Mouse (Mus musculus): ENCODE measurements around the gene Tmem121b. TPM values are rescaled to one million over a fixed set of nuclear protein-coding genes. Genes with fewer than 3 reads are reported as not detected.
A peak's percentile ranks its signal among the peaks of the same experiment; 100 is the strongest.

Gene Tmem121b
- total and polyA plus RNA-seq, 2 experiments from 2014 or later, result 2.5 to 30.5 TPM

GRCm38 (mm10) chr6:120463086-120463871 is 30.3 kb downstream of the Tmem121b start, which contains the start of gene Il17ra:
Gene Il17ra, plus strand, starts transcription at chr6:120463247.
- Histone ChIP-seq H3K27me3 (ENCODE audit: insufficient read depth, low read length) (peaks cover 15% of the 10 kb centered on the region), H3K9me3 (ENCODE audit: low read length) (no peaks in the 10 kb centered on the region), H3K36me3 (ENCODE audit: insufficient read depth, low read length) (no peaks in the 10 kb centered on the region), H3K4me2 (ENCODE audit: low read depth, low read length, poor library complexity, severe bottlenecking) (peak within 1 kb of the TSS; percentile 49), H3K4me3 (ENCODE audit: low read depth, low read length) (peak within 1 kb of the TSS; percentile 43), H3K27ac (ENCODE audit: low read depth, low read length) (no peak within 1 kb of the TSS), H3K4me1 (ENCODE audit: insufficient read depth, low read length) (no peaks in the 10 kb centered on the region), H3K9ac (replicated peaks; ENCODE audit: low read length, poor library complexity, severe bottlenecking) (0 out of 2 replicates have a peak within 1 kb of the TSS, but pooled peaks have one; percentile 33)
- DNase-seq (ENCODE audit: low spot score), result peak; percentile 45
- ATAC-seq (ENCODE audit: low FRiP score), result peak; percentile 68
- under 1% methylated on average over 81 of the region's 90 CpGs for WGBS
- no peak for TF ChIP-seq CTCF (IDR thresholded peaks at IDR 0.05)

- no peak for TF ChIP-seq CTCF (IDR thresholded peaks at IDR 0.05)
- Histone ChIP-seq H3K9ac (replicated peaks; ENCODE audit: low read length, poor library complexity, severe bottlenecking) (no peak overlapping the region), H3K4me3 (ENCODE audit: low read depth, low read length) (no peak overlapping the region), H3K27ac (ENCODE audit: low read depth, low read length) (no peak overlapping the region), H3K27me3 (ENCODE audit: insufficient read depth, low read length) (peaks cover 15% of the 10 kb centered on the region), H3K36me3 (ENCODE audit: insufficient read depth, low read length) (no peaks in the 10 kb centered on the region), H3K9me3 (ENCODE audit: low read length) (no peaks in the 10 kb centered on the region), H3K4me2 (ENCODE audit: low read depth, low read length, poor library complexity, severe bottlenecking) (no peak overlapping the region), H3K4me1 (ENCODE audit: insufficient read depth, low read length) (no peaks in the 10 kb centered on the region)
- 59% methylated on average over 6 of the region's 6 CpGs for WGBS
- DNase-seq (ENCODE audit: low spot score) (no peak), ATAC-seq (ENCODE audit: low FRiP score) (no peak)
Observed at GRCm38 (mm10) chr6:120462251-120462650, 31.4 kb downstream of the Tmem121b start.

GRCm38 (mm10) chr6:120461217-120461616 is 32.4 kb downstream of the Tmem121b start:
- Histone ChIP-seq H3K9ac (replicated peaks; ENCODE audit: low read length, poor library complexity, severe bottlenecking) (no peak overlapping the region), H3K4me2 (ENCODE audit: low read depth, low read length, poor library complexity, severe bottlenecking) (no peak overlapping the region), H3K27ac (ENCODE audit: low read depth, low read length) (no peak overlapping the region), H3K4me3 (ENCODE audit: low read depth, low read length) (no peak overlapping the region), H3K4me1 (ENCODE audit: insufficient read depth, low read length) (no peaks in the 10 kb centered on the region), H3K36me3 (ENCODE audit: insufficient read depth, low read length) (no peaks in the 10 kb centered on the region), H3K27me3 (ENCODE audit: insufficient read depth, low read length) (peaks cover 15% of the 10 kb centered on the region), H3K9me3 (ENCODE audit: low read length) (no peaks in the 10 kb centered on the region)
- ATAC-seq (ENCODE audit: low FRiP score) (no peak), DNase-seq (ENCODE audit: low spot score) (no peak)
- WGBS, result 69% methylated on average over 15 of the region's 15 CpGs
- TF ChIP-seq CTCF (IDR thresholded peaks at IDR 0.05), result no peak

- 94% methylated on average over 5 of the region's 5 CpGs for WGBS
- no peak for ATAC-seq (ENCODE audit: low FRiP score)
- TF ChIP-seq CTCF (IDR thresholded peaks at IDR 0.05), result no peak
Observed at GRCm38 (mm10) chr6:120457751-120458150, 35.9 kb downstream of the Tmem121b start.

GRCm38 (mm10) chr6:120457074-120457473 is 36.5 kb downstream of the Tmem121b start:
- H3K27ac ChIP-seq (ENCODE audit: low read depth, low read length), result no peak overlapping the region
- peaks cover 11% of the 10 kb centered on the region for H3K27me3 ChIP-seq (ENCODE audit: insufficient read depth, low read length)
- H3K4me2 ChIP-seq (ENCODE audit: low read depth, low read length, poor library complexity, severe bottlenecking), result no peak overlapping the region
- 68% methylated on average over 7 of the region's 7 CpGs for WGBS
- no peaks in the 10 kb centered on the region for H3K36me3 ChIP-seq (ENCODE audit: insufficient read depth, low read length)
- no peaks in the 10 kb centered on the region for H3K9me3 ChIP-seq (ENCODE audit: low read length)
- H3K4me1 ChIP-seq (ENCODE audit: insufficient read depth, low read length), result no peaks in the 10 kb centered on the region
- TF ChIP-seq CTCF (IDR thresholded peaks at IDR 0.05), result peak; percentile 50
- DNase-seq (ENCODE audit: low spot score) (no peak), ATAC-seq (ENCODE audit: low FRiP score) (no peak)
- no peak overlapping the region for H3K9ac ChIP-seq (replicated peaks; ENCODE audit: low read length, poor library complexity, severe bottlenecking)
- H3K4me3 ChIP-seq (ENCODE audit: low read depth, low read length), result no peak overlapping the region

More at GRCm38 (mm10) chr6:120457751-120458150, 35.9 kb downstream of the Tmem121b start:
- H3K36me3 ChIP-seq (ENCODE audit: insufficient read depth, low read length), result no peaks in the 10 kb centered on the region
- H3K9ac ChIP-seq (replicated peaks; ENCODE audit: low read length, poor library complexity, severe bottlenecking), result no peak overlapping the region
- H3K9me3 ChIP-seq (ENCODE audit: low read length), result no peaks in the 10 kb centered on the region
- H3K4me3 ChIP-seq (ENCODE audit: low read depth, low read length), result no peak overlapping the region
- no peak for DNase-seq (ENCODE audit: low spot score)
- no peak overlapping the region for H3K4me2 ChIP-seq (ENCODE audit: low read depth, low read length, poor library complexity, severe bottlenecking)
- H3K27me3 ChIP-seq (ENCODE audit: insufficient read depth, low read length), result peaks cover 15% of the 10 kb centered on the region
- H3K4me1 ChIP-seq (ENCODE audit: insufficient read depth, low read length), result no peaks in the 10 kb centered on the region
- H3K27ac ChIP-seq (ENCODE audit: low read depth, low read length), result no peak overlapping the region

- ATAC-seq (ENCODE audit: low FRiP score) (no peak), DNase-seq (ENCODE audit: low spot score) (no peak)
- Histone ChIP-seq H3K4me3 (ENCODE audit: low read depth, low read length) (no peak overlapping the region), H3K36me3 (ENCODE audit: insufficient read depth, low read length) (no peaks in the 10 kb centered on the region), H3K27ac (ENCODE audit: low read depth, low read length) (no peak overlapping the region), H3K27me3 (ENCODE audit: insufficient read depth, low read length) (no peaks in the 10 kb centered on the region), H3K9ac (replicated peaks; ENCODE audit: low read length, poor library complexity, severe bottlenecking) (no peak overlapping the region), H3K4me1 (ENCODE audit: insufficient read depth, low read length) (no peaks in the 10 kb centered on the region), H3K9me3 (ENCODE audit: low read length) (no peaks in the 10 kb centered on the region), H3K4me2 (ENCODE audit: low read depth, low read length, poor library complexity, severe bottlenecking) (no peak overlapping the region)
- WGBS, result 72% methylated on average over 11 of the region's 11 CpGs
- no peak for TF ChIP-seq CTCF (IDR thresholded peaks at IDR 0.05)
Observed at GRCm38 (mm10) chr6:120454627-120455077, 39.0 kb downstream of the Tmem121b start.

Measured in midbrain, postnatal 0 days (tissue).